Mouse (Mus musculus): ENCODE data around the gene Naa16. TPM values are rescaled to one million over a fixed set of nuclear protein-coding genes. Genes with fewer than 3 reads are reported as not detected.

Gene Naa16
- polyA plus RNA-seq, 1 experiment: 11.2 TPM

DNA sequence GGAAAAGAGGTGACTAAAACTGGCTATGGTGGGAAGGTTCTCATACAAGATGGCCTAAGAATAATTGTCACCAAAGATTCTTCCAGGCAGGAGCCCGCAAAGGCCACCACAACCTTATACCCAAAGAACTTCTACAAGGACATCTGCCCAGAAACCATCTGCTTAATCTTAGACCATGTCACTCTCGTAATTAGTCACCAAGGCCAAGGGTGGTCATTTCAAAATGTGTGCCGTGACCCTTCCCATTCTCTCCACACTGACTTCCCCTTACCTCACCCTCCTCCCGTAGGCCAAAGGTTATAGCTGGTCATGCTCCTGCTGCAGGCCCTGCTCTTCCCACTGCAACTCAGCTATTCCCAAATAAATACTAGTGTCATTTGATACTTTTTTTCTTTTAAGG is 111.7 kb downstream of the Naa16 start:
- no peak overlapping the region for H3K27ac ChIP-seq (ENCODE audit: insufficient read depth, low read length)
- no peaks in the 10 kb centered on the region for H3K4me1 ChIP-seq (ENCODE audit: control insufficient read depth, insufficient read depth, low read length)
- H3K27me3 ChIP-seq (ENCODE audit: control insufficient read depth, insufficient read depth, low read length): no peaks in the 10 kb centered on the region
- TF ChIP-seq CTCF (IDR thresholded peaks at IDR 0.05; ENCODE audit: borderline replicate concordance, insufficient read depth, low read depth, low read length): no peak
- TF ChIP-seq POLR2A (IDR thresholded peaks at IDR 0.05; ENCODE audit: borderline replicate concordance, insufficient read depth, low read length): no peak
- WGBS: 93% methylated on average over 4 of the region's 4 CpGs
- no peak for DNase-seq
- no peak overlapping the region for H3K4me3 ChIP-seq (replicated peaks; ENCODE audit: insufficient read depth, low read depth, low read length)

GRCm38 (mm10) chr14:79277922-79278321 is 112.7 kb downstream of the Naa16 start:
- H3K4me1 ChIP-seq (ENCODE audit: control insufficient read depth, insufficient read depth, low read length): no peaks in the 10 kb centered on the region; the same call in 1 of the 2 replicates
- H3K27me3 ChIP-seq (ENCODE audit: control insufficient read depth, insufficient read depth, low read length): no peaks in the 10 kb centered on the region
- DNase-seq: no peak
- no peak overlapping the region for H3K4me3 ChIP-seq (replicated peaks; ENCODE audit: insufficient read depth, low read depth, low read length)
- 70% methylated on average over 7 of the region's 7 CpGs for WGBS
- TF ChIP-seq CTCF (IDR thresholded peaks at IDR 0.05; ENCODE audit: borderline replicate concordance, insufficient read depth, low read depth, low read length) (no peak), POLR2A (IDR thresholded peaks at IDR 0.05; ENCODE audit: borderline replicate concordance, insufficient read depth, low read length) (no peak)
- H3K27ac ChIP-seq (ENCODE audit: insufficient read depth, low read length): no peak overlapping the region

DNA sequence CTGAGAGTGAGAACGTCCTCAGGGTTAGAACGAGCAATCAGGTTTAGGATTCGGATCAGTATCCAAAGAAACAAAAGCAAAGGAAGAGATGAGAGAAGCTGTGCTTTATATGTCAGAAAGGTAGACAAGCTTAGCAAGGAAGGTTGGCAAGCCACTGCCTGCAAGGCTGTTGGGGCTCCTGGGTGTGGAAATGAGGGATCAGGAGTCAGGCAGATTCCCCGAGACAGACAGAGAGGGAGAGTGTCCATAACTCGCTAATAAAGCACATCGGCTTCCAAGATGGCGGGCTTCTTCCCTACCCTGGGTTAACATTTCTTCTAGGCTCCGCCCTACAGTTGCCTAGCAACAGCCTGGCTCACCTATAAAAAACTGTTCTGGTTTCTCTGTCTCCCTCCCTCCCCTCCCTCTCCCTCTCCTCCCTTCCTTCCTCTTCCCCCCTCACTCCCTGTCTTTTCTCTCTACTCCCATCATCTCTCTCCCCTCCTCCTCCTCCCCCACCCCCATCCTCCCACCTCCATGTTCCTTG is 114.6 kb downstream of the Naa16 start:
- Histone ChIP-seq H3K27ac (ENCODE audit: insufficient read depth, low read length) (no peak overlapping the region), H3K4me1 (ENCODE audit: control insufficient read depth, insufficient read depth, low read length) (no peaks in the 10 kb centered on the region; the same call in 1 of the 2 replicates), H3K4me3 (replicated peaks; ENCODE audit: insufficient read depth, low read depth, low read length) (no peak overlapping the region), H3K27me3 (ENCODE audit: control insufficient read depth, insufficient read depth, low read length) (no peaks in the 10 kb centered on the region)
- 89% methylated on average over 8 of the region's 8 CpGs for WGBS
- TF ChIP-seq POLR2A (IDR thresholded peaks at IDR 0.05; ENCODE audit: borderline replicate concordance, insufficient read depth, low read length) (no peak), CTCF (IDR thresholded peaks at IDR 0.05; ENCODE audit: borderline replicate concordance, insufficient read depth, low read depth, low read length) (no peak)
- DNase-seq: no peak

DNA sequence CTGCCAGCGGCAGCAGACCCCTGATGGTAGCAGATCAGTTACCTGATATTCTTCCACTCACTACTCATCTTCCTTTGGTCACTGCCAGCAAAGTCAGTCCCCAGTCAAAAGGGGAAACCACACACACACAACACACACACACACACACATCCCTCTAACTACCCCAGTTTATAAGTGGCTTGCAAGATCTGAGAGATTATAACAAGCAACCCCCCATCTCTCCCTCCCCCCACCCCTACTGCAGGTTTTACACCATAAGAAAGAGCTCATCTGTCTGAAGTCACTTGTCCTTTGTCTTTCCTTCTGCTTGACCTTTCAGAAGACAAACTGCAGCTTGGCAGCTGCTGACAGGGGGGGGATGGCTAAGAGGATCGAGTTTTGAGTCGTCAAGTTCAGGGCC is 115.1 kb downstream of the Naa16 start:
- TF ChIP-seq POLR2A (IDR thresholded peaks at IDR 0.05; ENCODE audit: borderline replicate concordance, insufficient read depth, low read length) (no peak), CTCF (IDR thresholded peaks at IDR 0.05; ENCODE audit: borderline replicate concordance, insufficient read depth, low read depth, low read length) (no peak)
- H3K4me1 ChIP-seq (ENCODE audit: control insufficient read depth, insufficient read depth, low read length): no peaks in the 10 kb centered on the region; the same call in 1 of the 2 replicates
- no peak overlapping the region for H3K4me3 ChIP-seq (replicated peaks; ENCODE audit: insufficient read depth, low read depth, low read length)
- no peaks in the 10 kb centered on the region for H3K27me3 ChIP-seq (ENCODE audit: control insufficient read depth, insufficient read depth, low read length)
- 42% methylated on average over 3 of the region's 3 CpGs for WGBS
- DNase-seq: no peak
- no peak overlapping the region for H3K27ac ChIP-seq (ENCODE audit: insufficient read depth, low read length)

Other genes starting within 250 kb of the Naa16 start
- not detected in 2 replicates for gene Zfp957, start 143.4 kb downstream of the Naa16 start, polyA plus RNA-seq (2012; rRNA removed)
- 41.5 and 45.1 TPM in 2 replicates for gene Rgcc, start 89.1 kb downstream of the Naa16 start, polyA plus RNA-seq (2012; rRNA removed)
- gene Mtrf1, start 7.0 kb upstream of the Naa16 start, polyA plus RNA-seq (2012; rRNA removed): 6.6 and 6.9 TPM in 2 replicates
- gene Kbtbd7, start 35.7 kb upstream of the Naa16 start, polyA plus RNA-seq (2012; rRNA removed): 15.2 and 17.4 TPM in 2 replicates
- 0.51 and 0.84 TPM in 2 replicates for gene Kbtbd6, start 61.1 kb upstream of the Naa16 start, polyA plus RNA-seq (2012; rRNA removed)
- gene Elf1, start 90.4 kb upstream of the Naa16 start, polyA plus RNA-seq (2012; rRNA removed): 3.8 and 4.1 TPM in 2 replicates
- 27.8 and 28.4 TPM in 2 replicates for gene Wbp4, start 90.7 kb upstream of the Naa16 start, polyA plus RNA-seq (2012; rRNA removed)
- gene Sugt1, start 196.9 kb upstream of the Naa16 start, polyA plus RNA-seq (2012; rRNA removed): 40.3 and 41.0 TPM in 2 replicates

Measured in cerebellum, adult 2 months (tissue).